Mouse (Mus musculus): Measurements from ENCODE around the gene Pigf.

- no peak for TF ChIP-seq POLR2A (IDR thresholded peaks at IDR 0.05; ENCODE audit: low read depth, low read length)
- TF ChIP-seq CTCF (IDR thresholded peaks at IDR 0.05; ENCODE audit: extremely low read depth, insufficient read length, insufficient replicate concordance, low read depth, low read length), result no peak
Observed at GRCm38 (mm10) chr17:86981701-86982100, 43.5 kb downstream of the Pigf start.

Data from small intestine, adult 2 months (tissue).